Mouse (Mus musculus) bone marrow macrophage, adult 2 months (primary cell): ENCODE results near the gene Btn2a2.

Source experiments
- CTCF ChIP-seq: IDR thresholded peaks from 2 replicates; pipeline ENCODE4 v1.5.1; 2012; ENCODE audit warnings: low read depth, mild to moderate bottlenecking, low read length, moderate library complexity
- POLR2A ChIP-seq: IDR thresholded peaks from 2 replicates; pipeline ENCODE4 v1.6.1; 2012; ENCODE audit warnings: mild to moderate bottlenecking, low read depth, low read length, borderline replicate concordance

DNA sequence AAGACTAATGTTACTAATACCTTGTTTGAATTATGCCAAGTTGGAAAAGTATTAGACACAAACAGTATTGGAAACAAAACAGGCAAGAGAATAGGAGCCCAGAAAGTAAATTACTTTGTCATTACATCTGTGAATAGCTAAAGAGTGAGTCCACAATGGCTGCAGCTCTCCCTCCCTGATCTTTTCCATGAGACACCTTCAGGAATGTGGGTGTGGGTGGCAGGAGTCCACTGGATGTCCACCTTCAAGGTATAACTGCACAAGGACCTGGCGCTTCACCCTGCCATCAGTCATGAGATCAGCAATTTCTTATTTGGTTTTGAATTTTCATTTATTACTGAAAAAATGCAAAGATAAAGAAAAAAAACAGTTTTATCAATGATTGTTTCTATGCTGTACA is 22.4 kb downstream of the Btn2a2 start:
- TF ChIP-seq CTCF, result no peak
- TF ChIP-seq POLR2A, result no peak
